Comparison of ENCODE assay signal across 9 mouse cellular contexts in genomic region chr19:57066313-57066712, GRCm38 (mm10). TPM values are rescaled to one million over a fixed set of nuclear protein-coding genes. Genes with fewer than 3 reads are reported as not detected.
DNase-seq lines count a peak whose midpoint lies in the region; ATAC-seq lines count a peak whose summit lies in the region.
"Had no signal": no experiment of that assay in that cellular context is flagged by ENCODE, and none has a peak within 500 bp of the region (broad histone marks: within the 10 kb centered on the region; RNA-seq: fewer than 3 reads in every experiment).

No protein-coding gene starts in this region.

- 0 out of 2 replicates have a peak, but pooled peaks cover 12% of the 10 kb centered on the region for H3K36me3 ChIP-seq in intestine, embryonic 14.5 days (ENCODE audit: control insufficient read depth, insufficient read depth, low read length)
- H3K36me3 ChIP-seq in intestine, embryonic 15.5 days = no peaks in the 10 kb centered on the region

- H3K27ac ChIP-seq in intestine, embryonic 14.5 days (ENCODE audit: low read depth) = no peak overlapping the region
- no peak overlapping the region for H3K27ac ChIP-seq in intestine, embryonic 15.5 days
- H3K27ac ChIP-seq: embryonic facial prominence, embryonic 12.5 days had no signal

- H3K4me1 ChIP-seq in intestine, embryonic 14.5 days (replicated peaks; ENCODE audit: control insufficient read depth, insufficient read depth, low read length) = no peaks in the 10 kb centered on the region
- no peaks in the 10 kb centered on the region for H3K4me1 ChIP-seq in intestine, embryonic 15.5 days (replicated peaks)
- H3K4me1 ChIP-seq: embryonic facial prominence, embryonic 12.5 days had no signal

- no peaks in the 10 kb centered on the region for H3K27me3 ChIP-seq in intestine, embryonic 14.5 days (replicated peaks; ENCODE audit: control insufficient read depth, insufficient read depth, low read length)
- H3K27me3 ChIP-seq in intestine, embryonic 15.5 days (replicated peaks) = no peaks in the 10 kb centered on the region
- H3K27me3 ChIP-seq: embryonic facial prominence, embryonic 12.5 days had no signal

- H3K9ac ChIP-seq in intestine, embryonic 14.5 days (ENCODE audit: low read length) = no peak overlapping the region
- no peak overlapping the region for H3K9ac ChIP-seq in intestine, embryonic 15.5 days
- H3K9ac ChIP-seq: embryonic facial prominence, embryonic 12.5 days had no signal

- no peak overlapping the region for H3K4me2 ChIP-seq in intestine, embryonic 14.5 days (ENCODE audit: low read length)
- no peak overlapping the region for H3K4me2 ChIP-seq in intestine, embryonic 15.5 days (replicated peaks)
- H3K4me2 ChIP-seq: embryonic facial prominence, embryonic 12.5 days had no signal

- intact Hi-C loops in heart, postnatal 10 days (cut with DNase I) = loop anchor here (1.0 kb wide), 2 partner anchors 70 to 263 kb away; no protein-coding TSS in a partner anchor

- no peak overlapping the region for H3K4me3 ChIP-seq in intestine, embryonic 14.5 days (ENCODE audit: low read depth, low read length)
- no peak overlapping the region for H3K4me3 ChIP-seq in intestine, embryonic 15.5 days (replicated peaks)
- H3K4me3 ChIP-seq: embryonic facial prominence, embryonic 12.5 days had no signal

- no peak for ATAC-seq in intestine, embryonic 14.5 days (replicated peaks; ENCODE audit: low FRiP score, low TSS enrichment, low read depth)
- ATAC-seq in intestine, embryonic 15.5 days = no peak
- ATAC-seq in megakaryocyte-erythroid progenitor cell, adult 5-6 weeks (replicated peaks; ENCODE audit: low FRiP score, low TSS enrichment, poor library complexity, severe bottlenecking) = peak; percentile 86

- WGBS in intestine, embryonic 14.5 days = 39% methylated on average over 3 of the region's 3 CpGs
- WGBS in intestine, embryonic 15.5 days = 31% methylated on average over 3 of the region's 3 CpGs

- no peaks in the 10 kb centered on the region for H3K9me3 ChIP-seq in intestine, embryonic 14.5 days (ENCODE audit: control insufficient read depth, low read length)
- H3K9me3 ChIP-seq in intestine, embryonic 15.5 days = no peaks in the 10 kb centered on the region
- H3K9me3 ChIP-seq: embryonic facial prominence, embryonic 12.5 days had no signal

- DNase-seq in intestine, embryonic 14.5 days (ENCODE audit: low spot score) = peak; percentile 73
- DNase-seq in T-cell, adult 2 months (ENCODE audit: low spot score) = peak; percentile 64
- DNase-seq in cerebellum, postnatal 36 days = peak; percentile 69 to 79
- peak; percentile 80 to 87 for DNase-seq in heart, postnatal 10 days
- peak; percentile 69 to 84 for DNase-seq in layer of hippocampus, postnatal 14 days (ENCODE audit: low spot score in 2 of 2)
- DNase-seq in spleen, postnatal 4 days (ENCODE audit: low spot score in 2 of 2) = peak; percentile 56 to 78

RNA-seq across cellular contexts. Expression of gene Afap1l2, which starts 58.3 kb away (rescaled TPM):
- polyA plus RNA-seq in intestine, embryonic 14.5 days (2014; fragmentation: Nextera tagmentation; extraction: Ambion mirVana) = 21.0 and 24.1 TPM in 2 replicates
- polyA plus RNA-seq in intestine, embryonic 15.5 days (2015; fragmentation: Nextera tagmentation; extraction: Ambion mirVana) = 18.3 and 18.4 TPM in 2 replicates
- total RNA-seq in heart, postnatal 10 days (2021) = 10 to 100 TPM; 11.0 to 13.4 TPM
- 10 to 100 TPM; 20.0 to 21.3 TPM for total RNA-seq in layer of hippocampus, postnatal 14 days (2021)
- total RNA-seq in megakaryocyte-erythroid progenitor cell, adult 5-6 weeks (2014; fragmentation: Nextera tagmentation) = not detected in 2 replicates
- 0.47 TPM in 1 of 2 replicates, not detected in the other for total RNA-seq in megakaryocyte-erythroid progenitor cell, adult 5-6 weeks (2017)

Comparison
In these comparisons a context has a peak if more than half of its experiments do, and no peak if none do; other contexts are left out.
1. RNA of gene Afap1l2, which starts 58.3 kb away (total RNA-seq): 20.0 to 21.3 TPM in layer of hippocampus, postnatal 14 days and 11.0 to 13.4 TPM in heart, postnatal 10 days; 0.47 TPM in megakaryocyte-erythroid progenitor cell, adult 5-6 weeks; every median in the first group is over 4 times any median in the second.
2. Peak in every context shown above with its lines, with median percentiles within 50 percentile points of each other: DNase-seq.